Comparison of ENCODE assay signal across 27 mouse cellular contexts in genomic region chr15:85267891-85268290, GRCm38 (mm10).
DNase-seq lines count a peak whose midpoint lies in the region; ATAC-seq and TF ChIP-seq lines count a peak whose summit lies in the region.
"Had no signal": no experiment of that assay in that cellular context is flagged by ENCODE, and none has a peak within 500 bp of the region (broad histone marks: within the 10 kb centered on the region; RNA-seq: fewer than 3 reads in every experiment).

No protein-coding gene starts in this region.

- TF ChIP-seq CTCF in Patski (IDR thresholded peaks at IDR 0.05) = no peak

- H3K4me2 ChIP-seq in kidney, embryonic 16.5 days (replicated peaks; ENCODE audit: low read depth, low read length) = no peak overlapping the region
- H3K4me2 ChIP-seq: embryonic facial prominence, embryonic 12.5 days; heart, embryonic 13.5 days; liver, embryonic 12.5 days had no signal

- H3K4me3 ChIP-seq in kidney, embryonic 16.5 days (ENCODE audit: low read length) = no peak overlapping the region
- H3K4me3 ChIP-seq: embryonic facial prominence, embryonic 12.5 days; gastrocnemius, adult 2 months; heart, adult 2 months; heart, embryonic 13.5 days; layer of hippocampus, adult 2 months; left cerebral cortex, adult 2 months; liver, embryonic 12.5 days; midbrain, embryonic 10.5 days had no signal

- intact Hi-C loops in gastrocnemius, postnatal 14 days (cut with DNase I; ENCODE audit: low total_unique reads) = loop anchor here (1.0 to 10.0 kb wide), 2 partner anchors 47 to 315 kb away; no protein-coding TSS in a partner anchor

- POLR2A ChIA-PET in Patski (lab: Charles Lee) = interaction anchor here (0.6 kb wide), 1 partner anchor 10 kb away, joined by 3 read pairs; no protein-coding TSS in a partner anchor

- WGBS in kidney, embryonic 16.5 days = 66% methylated on average over 19 of the region's 19 CpGs

- in situ Hi-C loops in Patski (cut with MboI; ENCODE audit: low pct_unique_long_range_greater_than_20kb) = no loop called here

- H3K9me3 ChIP-seq in kidney, embryonic 16.5 days (ENCODE audit: low read length) = no peaks in the 10 kb centered on the region
- H3K9me3 ChIP-seq: embryonic facial prominence, embryonic 12.5 days; heart, embryonic 13.5 days; liver, embryonic 12.5 days; midbrain, embryonic 10.5 days had no signal

- ATAC-seq in kidney, embryonic 16.5 days (ENCODE audit: low FRiP score, low TSS enrichment) = no peak
- peak; percentile 42 for ATAC-seq in Patski
- ATAC-seq: forebrain, embryonic 16.5 days; intestine, embryonic 16.5 days; liver, embryonic 12.5 days; liver, postnatal 0 days had no signal

- peak; percentile 23 for DNase-seq in kidney, adult 18-20 months
- peak; percentile 37 for DNase-seq in Muller cell, postnatal 12 days (ENCODE audit: inconsistent ontology term)
- no peak for DNase-seq in Patski (ENCODE audit: low read depth, low spot score)
- DNase-seq in kidney, postnatal 14 days = peak; percentile 58
- DNase-seq in c-Kit-positive CD71-positive TER-119-positive erythroid progenitor cells, embryonic 14.5 days (ENCODE audit: low spot score) = no peak
- DNase-seq in gastrocnemius, postnatal 14 days = no peak
- DNase-seq: adrenal gland, adult 8-10 months; B cell, adult 2 months; cerebellum, adult 8-10 months; cerebellum, postnatal 25 days; gastrocnemius, adult 2 months; heart, postnatal 10 days; liver, postnatal 0 days; right cerebral cortex, postnatal 4 days; thymus, adult 2 months; thymus, postnatal 36 days had no signal

- 0 out of 2 replicates have a peak, but pooled peaks cover 2% of the 10 kb centered on the region for H3K4me1 ChIP-seq in kidney, embryonic 16.5 days (ENCODE audit: insufficient read depth, low read length)
- H3K4me1 ChIP-seq: embryonic facial prominence, embryonic 12.5 days; liver, embryonic 12.5 days had no signal

- CTCF ChIA-PET in Patski (lab: Charles Lee) = interaction anchor here (1.0 to 4.1 kb wide), 4 partner anchors 11 to 315 kb away, joined by 3 to 24 read pairs (median 3); partner anchors contain the start of gene Wnt7b

- no peaks in the 10 kb centered on the region for H3K27me3 ChIP-seq in kidney, embryonic 16.5 days (ENCODE audit: insufficient read depth, low read length)
- no peaks in the 10 kb centered on the region for H3K27me3 ChIP-seq in Patski
- H3K27me3 ChIP-seq: embryonic facial prominence, embryonic 12.5 days; liver, embryonic 12.5 days had no signal

- no peak overlapping the region for H3K9ac ChIP-seq in kidney, embryonic 16.5 days (replicated peaks; ENCODE audit: low read length)
- H3K9ac ChIP-seq: embryonic facial prominence, embryonic 12.5 days; heart, embryonic 13.5 days; liver, embryonic 12.5 days; liver, postnatal 0 days had no signal

- no peak overlapping the region for H3K27ac ChIP-seq in kidney, embryonic 16.5 days (ENCODE audit: low read length)
- H3K27ac ChIP-seq: embryonic facial prominence, embryonic 12.5 days; gastrocnemius, adult 2 months; heart, adult 2 months; heart, embryonic 13.5 days; layer of hippocampus, adult 2 months; left cerebral cortex, adult 2 months; liver, embryonic 12.5 days; midbrain, embryonic 10.5 days; stomach, postnatal 0 days had no signal

- peaks cover 15% of the 10 kb centered on the region; the same call in 1 of the 2 replicates for H3K36me3 ChIP-seq in kidney, embryonic 16.5 days (ENCODE audit: insufficient read depth, low read length)
- H3K36me3 ChIP-seq: liver, embryonic 12.5 days had no signal

Comparison
In these comparisons a context has a peak if more than half of its experiments do, and no peak if none do; other contexts are left out.
1. DNase-seq: peak in kidney, adult 18-20 months (single experiment), Muller cell, postnatal 12 days (single experiment) and kidney, postnatal 14 days (single experiment); none in Patski (single experiment), c-Kit-positive CD71-positive TER-119-positive erythroid progenitor cells, embryonic 14.5 days (single experiment) and gastrocnemius, postnatal 14 days (single experiment).